Mouse (Mus musculus) MEL (cell line): ENCODE data around the gene 1700014D04Rik. TPM values are rescaled to one million over a fixed set of nuclear protein-coding genes. Genes with fewer than 3 reads are reported as not detected.

Source experiments
- DNase-seq: peaks from one replicate; pipeline ENCODE4 v3.0.0; 2011; ENCODE audit warnings: low read depth, low spot score
- H3K27ac ChIP-seq: 2 replicates; pipeline ENCODE4 v1.5.1; 2012; ENCODE audit warnings: low read depth, mild to moderate bottlenecking, control low read depth, low read length, moderate library complexity; ENCODE audit not compliant: control insufficient read depth
- H3K27me3 ChIP-seq, 2 experiments: fragments of 150-350 bp in 1 of 2; sonication (generic) in 1 of 2; 2 replicates each; pipeline ENCODE4 v1.6.1; 2012; ENCODE audit warnings: low read length in 2 of 2, mild to moderate bottlenecking in 2 of 2, improper control_type of control experiment in 1 of 2, moderate library complexity in 1 of 2; ENCODE audit not compliant: insufficient read depth in 2 of 2, control insufficient read depth in 1 of 2
- H3K36me3 ChIP-seq, 2 experiments: 2 replicates each; pipeline ENCODE4 v1.6.1; 2012 to 2014; ENCODE audit warnings: low read length in 2 of 2, improper control_type of control experiment in 1 of 2, inconsistent platforms in 1 of 2, mild to moderate bottlenecking in 1 of 2; ENCODE audit not compliant: insufficient read depth in 2 of 2, control insufficient read depth in 1 of 2
- H3K4me1 ChIP-seq, 2 experiments: fragments of 150-350 bp in 1 of 2; sonication (generic) in 1 of 2; 2 replicates each; pipeline ENCODE4 v1.6.1; 2012; ENCODE audit warnings: low read length in 2 of 2, improper control_type of control experiment in 1 of 2, mild to moderate bottlenecking in 1 of 2; ENCODE audit not compliant: insufficient read depth in 2 of 2, control insufficient read depth in 1 of 2
- H3K4me3 ChIP-seq, 2 experiments: fragments of 150-350 bp in 1 of 2; sonication (generic) in 1 of 2; 2 replicates each; pipeline ENCODE4 v1.5.1; 2012; ENCODE audit warnings: low read depth in 2 of 2, low read length in 2 of 2, mild to moderate bottlenecking in 2 of 2, moderate library complexity in 2 of 2, control low read depth in 1 of 2, improper control_type of control experiment in 1 of 2; ENCODE audit not compliant: control insufficient read depth in 1 of 2, insufficient read depth in 1 of 2
- H3K79me2 ChIP-seq: 2 replicates; pipeline ENCODE4 v1.6.1; 2012; ENCODE audit warnings: mild to moderate bottlenecking, low read length, moderate library complexity; ENCODE audit not compliant: control insufficient read depth, poor library complexity, insufficient read depth
- H3K9ac ChIP-seq: 2 replicates; pipeline ENCODE4 v1.6.1; 2012; ENCODE audit warnings: low read depth, mild to moderate bottlenecking, control low read depth, low read length, moderate library complexity; ENCODE audit not compliant: control insufficient read depth, poor library complexity, severe bottlenecking
- H3K9me3 ChIP-seq: fragments of 150-350 bp; sonication (generic); replicated peaks from 2 replicates; pipeline ENCODE4 v1.6.1; 2012; ENCODE audit warnings: mild to moderate bottlenecking, low read length, improper control_type of control experiment, moderate library complexity; ENCODE audit not compliant: insufficient read depth
- BHLHE40 ChIP-seq: IDR thresholded peaks from 2 replicates; pipeline ENCODE4 v1.6.1; 2012; ENCODE audit warnings: low read depth, mild to moderate bottlenecking, inconsistent platforms, low read length, improper control_type of control experiment, borderline replicate concordance
- CHD1 ChIP-seq: IDR thresholded peaks from 2 replicates; pipeline ENCODE4 v1.6.1; 2012; ENCODE audit warnings: low read depth, mild to moderate bottlenecking, inconsistent platforms, low read length, improper control_type of control experiment
- CHD2 ChIP-seq: IDR thresholded peaks from 2 replicates; pipeline ENCODE4 v1.6.1; 2011; ENCODE audit warnings: low read length, improper control_type of control experiment
- CTCF ChIP-seq, 3 experiments: IDR thresholded peaks in 2 of 3; conservative IDR thresholded peaks in 1 of 3; 2 replicates each; pipeline ENCODE4 v1.5.1; 2011 to 2012; ENCODE audit warnings: low read length in 3 of 3, low read depth in 2 of 3, mild to moderate bottlenecking in 2 of 3, improper control_type of control experiment in 1 of 3, inconsistent platforms in 1 of 3, mixed read lengths in 1 of 3, moderate library complexity in 1 of 3; ENCODE audit not compliant: control insufficient read depth in 1 of 3, insufficient read depth in 1 of 3, poor library complexity in 1 of 3, severe bottlenecking in 1 of 3
- ELF1 ChIP-seq: IDR thresholded peaks from 2 replicates; pipeline ENCODE4 v1.6.1; 2014; ENCODE audit warnings: low read depth, mild to moderate bottlenecking, inconsistent platforms, low read length, improper control_type of control experiment, moderate library complexity
- EP300 ChIP-seq, 2 experiments: IDR thresholded peaks; 2 replicates each; pipeline ENCODE4 v1.6.1; 2011; ENCODE audit warnings: improper control_type of control experiment in 2 of 2, low read length in 2 of 2, low read depth in 1 of 2, mild to moderate bottlenecking in 1 of 2
- ETS1 ChIP-seq: IDR thresholded peaks from 2 replicates; pipeline ENCODE4 v1.6.1; 2012; ENCODE audit warnings: low read depth, mild to moderate bottlenecking, inconsistent platforms, low read length, improper control_type of control experiment, moderate library complexity
- HCFC1 ChIP-seq: IDR thresholded peaks from 2 replicates; pipeline ENCODE4 v1.6.1; 2012; ENCODE audit warnings: low read depth, mild to moderate bottlenecking, inconsistent platforms, low read length, improper control_type of control experiment, moderate library complexity
- JUND ChIP-seq: IDR thresholded peaks from 2 replicates; pipeline ENCODE4 v1.6.1; 2011; ENCODE audit warnings: low read depth, mild to moderate bottlenecking, improper control_type of control experiment, low read length
- KAT2A ChIP-seq: conservative IDR thresholded peaks from 2 replicates; pipeline ENCODE4 v1.6.1; 2012; ENCODE audit warnings: low read depth, low read length, improper control_type of control experiment, inconsistent platforms
- MAZ ChIP-seq: IDR thresholded peaks from 2 replicates; pipeline ENCODE4 v1.6.1; 2012; ENCODE audit warnings: low read depth, mild to moderate bottlenecking, inconsistent platforms, low read length, improper control_type of control experiment
- MYC ChIP-seq: IDR thresholded peaks from 2 replicates; pipeline ENCODE4 v1.6.1; 2011; ENCODE audit warnings: low read depth, mild to moderate bottlenecking, low read length, improper control_type of control experiment, moderate library complexity
- NELFE ChIP-seq: IDR thresholded peaks from 2 replicates; pipeline ENCODE4 v1.6.1; 2011; ENCODE audit warnings: low read depth, low read length, improper control_type of control experiment
- NRF1 ChIP-seq: IDR thresholded peaks from 2 replicates; pipeline ENCODE4 v1.6.1; 2014; ENCODE audit warnings: low read depth, mild to moderate bottlenecking, inconsistent platforms, low read length, improper control_type of control experiment, moderate library complexity; ENCODE audit not compliant: poor library complexity, insufficient read depth, severe bottlenecking
- POLR2A ChIP-seq, 2 experiments: IDR thresholded peaks; 2 replicates each; pipeline ENCODE4 v1.6.1; 2011 to 2012; ENCODE audit warnings: low read length in 2 of 2, mild to moderate bottlenecking in 2 of 2, control low read depth in 1 of 2, improper control_type of control experiment in 1 of 2, low read depth in 1 of 2, moderate library complexity in 1 of 2; ENCODE audit not compliant: control insufficient read depth in 1 of 2, insufficient read depth in 1 of 2, poor library complexity in 1 of 2
- POLR2AphosphoS2 ChIP-seq: IDR thresholded peaks from 2 replicates; pipeline ENCODE4 v1.6.1; 2011; ENCODE audit warnings: low read length, improper control_type of control experiment
- POLR2AphosphoS5 ChIP-seq: IDR thresholded peaks from 2 replicates; pipeline ENCODE4 v1.6.1; 2012; ENCODE audit warnings: low read depth, borderline replicate concordance, mild to moderate bottlenecking, inconsistent platforms, low read length, moderate library complexity, mixed read lengths
- RCOR1 ChIP-seq: IDR thresholded peaks from 2 replicates; pipeline ENCODE4 v1.6.1; 2012; ENCODE audit warnings: low read depth, mild to moderate bottlenecking, inconsistent platforms, low read length, improper control_type of control experiment
- SMC3 ChIP-seq: IDR thresholded peaks from 2 replicates; pipeline ENCODE4 v1.6.1; 2011; ENCODE audit warnings: low read depth, low read length, improper control_type of control experiment
- TAL1 ChIP-seq: IDR thresholded peaks from 2 replicates; pipeline ENCODE4 v1.6.1; 2012; ENCODE audit warnings: mild to moderate bottlenecking, inconsistent platforms, low read length, moderate library complexity, mixed read lengths
- TBP ChIP-seq: IDR thresholded peaks from 2 replicates; pipeline ENCODE4 v1.8.0; 2011; ENCODE audit warnings: low read depth, low read length, improper control_type of control experiment
- TCF12 ChIP-seq: IDR thresholded peaks from 2 replicates; pipeline ENCODE4 v1.6.1; 2014; ENCODE audit warnings: low read depth, mild to moderate bottlenecking, inconsistent platforms, low read length, improper control_type of control experiment, moderate library complexity
- UBTF ChIP-seq: IDR thresholded peaks from 2 replicates; pipeline ENCODE4 v1.6.1; 2012; ENCODE audit warnings: low read depth, mild to moderate bottlenecking, inconsistent platforms, low read length, improper control_type of control experiment, moderate library complexity, borderline replicate concordance; ENCODE audit not compliant: insufficient read depth
- USF1 ChIP-seq: IDR thresholded peaks from 2 replicates; pipeline ENCODE4 v1.6.1; 2014; ENCODE audit warnings: low read depth, mild to moderate bottlenecking, inconsistent platforms, low read length, improper control_type of control experiment, moderate library complexity
- ZC3H11A ChIP-seq: IDR thresholded peaks from 2 replicates; pipeline ENCODE4 v1.6.1; 2012; ENCODE audit warnings: low read depth, mild to moderate bottlenecking, inconsistent platforms, low read length, improper control_type of control experiment
- ZMIZ1 ChIP-seq: IDR thresholded peaks from 2 replicates; pipeline ENCODE4 v1.6.1; 2012; ENCODE audit warnings: low read depth, mild to moderate bottlenecking, inconsistent platforms, low read length, improper control_type of control experiment, moderate library complexity
- ZNF384 ChIP-seq: IDR thresholded peaks from 2 replicates; pipeline ENCODE4 v1.6.1; 2012; ENCODE audit warnings: low read depth, mild to moderate bottlenecking, inconsistent platforms, low read length, improper control_type of control experiment
- polyA plus RNA-seq, 2 experiments: library from polyadenylated mRNA; stranded (reverse) in 1 of 2; unstranded in 1 of 2; fragments of >175 nt in 1 of 2; fragments of >200 nt in 1 of 2; gene quantifications; 2 replicates each; pipeline versions ENCODE4 v1.2.1 to v1.2.4; 2012; ENCODE audit warnings: low replicate concordance in 2 of 2, low read depth in 1 of 2; ENCODE audit not compliant: insufficient read length in 2 of 2, insufficient read depth in 1 of 2, missing spikeins in 1 of 2
- total RNA-seq: library from RNA; depleted of rRNA; stranded (reverse); fragments of 300-350 nt; gene quantifications from 2 replicates; pipeline ENCODE4 v1.2.3, GENCODE M21; 2012

Gene 1700014D04Rik
- total and polyA plus RNA-seq, 3 experiments = 0.06 TPM; not detected in 2

GRCm38 (mm10) chr13:59779213-59779612 lies 32.7 kb upstream of the 1700014D04Rik start:
- Histone ChIP-seq H3K9me3 (no peaks in the 10 kb centered on the region), H3K4me1 (no peaks in the 10 kb centered on the region), H3K36me3 (peaks cover 0 to 46% of the 10 kb centered on the region in 2 experiments; a peak in 2 of 4 replicates), H3K9ac (no peak overlapping the region), H3K4me3 (no peak overlapping the region), H3K27ac (no peak overlapping the region), H3K27me3 (no peaks in the 10 kb centered on the region), H3K79me2 (no peaks in the 10 kb centered on the region)
- DNase-seq = peak; percentile 52
- TF ChIP-seq CTCF (IDR thresholded peaks at IDR 0.05 in 2 of 3, conservative IDR thresholded peaks at IDR 0.05 in 1 of 3; ENCODE audit: control insufficient read depth in 1 of 3, insufficient read depth in 1 of 3, low read depth in 2 of 3, low read length in 3 of 3, poor library complexity in 1 of 3, severe bottlenecking in 1 of 3) = peak; percentile 21 to 48 (median 41); a peak in 3 of 6 replicates
- TF ChIP-seq ZC3H11A = no peak
- TF ChIP-seq SMC3 = peak; percentile 38

- no peak overlapping the region for H3K27ac ChIP-seq
- H3K27me3 ChIP-seq = no peaks in the 10 kb centered on the region
- no peaks in the 10 kb centered on the region; the same call in 1 of the 2 replicates for H3K79me2 ChIP-seq
Observed at GRCm38 (mm10) chr13:59775168-59775567, 28.6 kb upstream of the 1700014D04Rik start.

GRCm38 (mm10) chr13:59771257-59771656 lies 24.7 kb upstream of the 1700014D04Rik start:
- DNase-seq = peak; percentile 93
- Histone ChIP-seq H3K27ac (peak overlapping the region; percentile 100), H3K4me1 (peaks cover 17 to 26% of the 10 kb centered on the region in 2 experiments; a peak in 3 of 4 replicates)
- peak in 1 of 2 experiments; percentile 32; a peak in 1 of 4 replicates for TF ChIP-seq POLR2A (IDR thresholded peaks at IDR 0.05; ENCODE audit: control insufficient read depth in 1 of 2, insufficient read depth in 1 of 2, low read depth in 1 of 2, low read length in 2 of 2, poor library complexity in 1 of 2)
- no peak for TF ChIP-seq TBP
- TF ChIP-seq NRF1 = no peak
- TF ChIP-seq EP300 (IDR thresholded peaks at IDR 0.05; ENCODE audit: low read depth in 1 of 2, low read length in 2 of 2) = no peak; a peak in 1 of 4 replicates
- no peak for TF ChIP-seq JUND
- TF ChIP-seq RCOR1 = no peak
- no peak for TF ChIP-seq CTCF (IDR thresholded peaks at IDR 0.05 in 2 of 3, conservative IDR thresholded peaks at IDR 0.05 in 1 of 3; ENCODE audit: control insufficient read depth in 1 of 3, insufficient read depth in 1 of 3, low read depth in 2 of 3, low read length in 3 of 3, poor library complexity in 1 of 3, severe bottlenecking in 1 of 3)
- 0 out of 2 replicates have a peak, but pooled peaks have one; percentile 2 for TF ChIP-seq USF1
- no peak for TF ChIP-seq TCF12
- 0 out of 2 replicates have a peak, but pooled peaks have one; percentile 18 for TF ChIP-seq MYC
- TF ChIP-seq POLR2AphosphoS2 = no peak
- no peak for TF ChIP-seq ZC3H11A
- TF ChIP-seq ZMIZ1 = no peak
- no peak for TF ChIP-seq CHD2
- TF ChIP-seq UBTF = no peak
- TF ChIP-seq BHLHE40 = no peak

More at GRCm38 (mm10) chr13:59775168-59775567, 28.6 kb upstream of the 1700014D04Rik start:
- Histone ChIP-seq H3K36me3 (peaks cover 15 to 25% of the 10 kb centered on the region in 2 experiments), H3K4me1 (peaks cover 7 to 8% of the 10 kb centered on the region in 2 experiments; a peak in 2 of 4 replicates), H3K4me3 (no peak overlapping the region), H3K9me3 (no peaks in the 10 kb centered on the region), H3K9ac (no peak overlapping the region)
- TF ChIP-seq NELFE = no peak
- TF ChIP-seq UBTF = no peak
- no peak for TF ChIP-seq ELF1
- no peak for TF ChIP-seq MAZ
- no peak for TF ChIP-seq ETS1
- no peak for TF ChIP-seq TAL1
- TF ChIP-seq SMC3 = no peak
- no peak for TF ChIP-seq CHD1
- TF ChIP-seq JUND = no peak
- no peak for TF ChIP-seq POLR2A (IDR thresholded peaks at IDR 0.05; ENCODE audit: control insufficient read depth in 1 of 2, insufficient read depth in 1 of 2, low read depth in 1 of 2, low read length in 2 of 2, poor library complexity in 1 of 2)
- TF ChIP-seq POLR2AphosphoS5 = no peak
- TF ChIP-seq CTCF (IDR thresholded peaks at IDR 0.05 in 2 of 3, conservative IDR thresholded peaks at IDR 0.05 in 1 of 3; ENCODE audit: control insufficient read depth in 1 of 3, insufficient read depth in 1 of 3, low read depth in 2 of 3, low read length in 3 of 3, poor library complexity in 1 of 3, severe bottlenecking in 1 of 3) = no peak
- no peak for TF ChIP-seq TCF12
- TF ChIP-seq RCOR1 = no peak
- no peak for TF ChIP-seq ZNF384
- TF ChIP-seq TBP = no peak
- no peak for TF ChIP-seq HCFC1
- TF ChIP-seq KAT2A = no peak
- no peak for TF ChIP-seq EP300 (IDR thresholded peaks at IDR 0.05; ENCODE audit: low read depth in 1 of 2, low read length in 2 of 2)
- no peak for DNase-seq

More at GRCm38 (mm10) chr13:59771257-59771656, 24.7 kb upstream of the 1700014D04Rik start:
- H3K9ac ChIP-seq = peak overlapping the region; percentile 90
- peak overlapping the region; percentile 41 to 72 for H3K4me3 ChIP-seq
- no peaks in the 10 kb centered on the region for H3K9me3 ChIP-seq
- peaks cover 34% of the 10 kb centered on the region for H3K79me2 ChIP-seq
- H3K36me3 ChIP-seq = peaks cover 10 to 33% of the 10 kb centered on the region in 2 experiments
- no peaks in the 10 kb centered on the region for H3K27me3 ChIP-seq
